Comparison of ENCODE assay signal across 17 mouse cellular contexts in genomic region chr2:104267049-104267448, GRCm38 (mm10).
DNase-seq lines count a peak whose midpoint lies in the region; ATAC-seq and TF ChIP-seq lines count a peak whose summit lies in the region.
"Had no signal": no experiment of that assay in that cellular context is flagged by ENCODE, and none has a peak within 500 bp of the region (broad histone marks: within the 10 kb centered on the region; RNA-seq: fewer than 3 reads in every experiment).

No protein-coding gene starts in this region.

- H3K27ac ChIP-seq in embryonic facial prominence, embryonic 11.5 days (replicated peaks; ENCODE audit: low read depth, low read length): no peak overlapping the region
- H3K27ac ChIP-seq in embryonic facial prominence, embryonic 10.5 days (replicated peaks): no peak overlapping the region
- H3K27ac ChIP-seq: hindbrain, postnatal 0 days; limb, embryonic 15.5 days; midbrain, embryonic 12.5 days had no signal

- H3ac ChIP-seq in myocyte (ENCODE audit: control insufficient read depth, insufficient read length): no peak overlapping the region

- TF ChIP-seq CTCF in brain, embryonic 14.5 days (IDR thresholded peaks at IDR 0.05; ENCODE audit: borderline replicate concordance, extremely low read depth, insufficient read depth, insufficient read length): no peak

- no peaks in the 10 kb centered on the region for H3K79me2 ChIP-seq in myocyte (ENCODE audit: control insufficient read depth, insufficient read depth)

- intact Hi-C loops in left cerebral cortex, postnatal 25 days (cut with DNase I): no loop called here

- ATAC-seq in embryonic facial prominence, embryonic 11.5 days (replicated peaks; ENCODE audit: insufficient number of reproducible peaks, low FRiP score, low TSS enrichment, low read depth): no peak
- ATAC-seq: hindbrain, postnatal 0 days; liver, postnatal 0 days had no signal

- H3K36me3 ChIP-seq in embryonic facial prominence, embryonic 11.5 days (replicated peaks; ENCODE audit: control insufficient read depth, insufficient read depth, low read depth, low read length): no peaks in the 10 kb centered on the region
- no peaks in the 10 kb centered on the region for H3K36me3 ChIP-seq in embryonic facial prominence, embryonic 10.5 days (replicated peaks)
- no peaks in the 10 kb centered on the region for H3K36me3 ChIP-seq in myocyte (ENCODE audit: control insufficient read depth, insufficient read depth)
- H3K36me3 ChIP-seq: limb, embryonic 15.5 days; midbrain, embryonic 12.5 days had no signal

- DNase-seq in embryonic facial prominence, embryonic 11.5 days (ENCODE audit: low spot score): peak; percentile 2
- no peak for DNase-seq in embryonic facial prominence, embryonic 10.5 days (ENCODE audit: low spot score)
- DNase-seq in kidney, adult 9 months: peak; percentile 3
- no peak for DNase-seq in kidney, adult 8-10 months
- DNase-seq in brain, embryonic 14.5 days (ENCODE audit: low read depth): peak; percentile 10
- DNase-seq in lung, postnatal 36 days: no peak
- no peak for DNase-seq in left cerebral cortex, postnatal 25 days (ENCODE audit: low spot score in 2 of 2)
- DNase-seq: adrenal gland, postnatal 25 days; cerebellum, postnatal 10 days; liver, postnatal 0 days; lung, postnatal 4 days; thymus, adult 18-20 months had no signal

- no peaks in the 10 kb centered on the region for H3K9me3 ChIP-seq in embryonic facial prominence, embryonic 11.5 days (replicated peaks; ENCODE audit: control insufficient read depth, low read length)
- H3K9me3 ChIP-seq in embryonic facial prominence, embryonic 10.5 days: no peaks in the 10 kb centered on the region
- H3K9me3 ChIP-seq: limb, embryonic 15.5 days; midbrain, embryonic 12.5 days had no signal

- H3K9ac ChIP-seq in embryonic facial prominence, embryonic 11.5 days (replicated peaks; ENCODE audit: low read length): no peak overlapping the region
- H3K9ac ChIP-seq: limb, embryonic 15.5 days; liver, postnatal 0 days; midbrain, embryonic 12.5 days had no signal

- WGBS in embryonic facial prominence, embryonic 11.5 days: 56% methylated on average over 4 of the region's 4 CpGs
- WGBS in embryonic facial prominence, embryonic 10.5 days: 59% methylated on average over 4 of the region's 4 CpGs

- no peak overlapping the region for H3K4me2 ChIP-seq in embryonic facial prominence, embryonic 11.5 days (ENCODE audit: low read depth, low read length)
- peak overlapping the region; percentile 33 for H3K4me2 ChIP-seq in myocyte (ENCODE audit: low read depth)
- H3K4me2 ChIP-seq: heart, embryonic 11.5 days; limb, embryonic 15.5 days; midbrain, embryonic 12.5 days had no signal

- no peak overlapping the region for H3K4me3 ChIP-seq in embryonic facial prominence, embryonic 11.5 days (ENCODE audit: low read depth, low read length)
- no peak overlapping the region for H3K4me3 ChIP-seq in embryonic facial prominence, embryonic 10.5 days
- H3K4me3 ChIP-seq in myocyte: no peak overlapping the region
- H3K4me3 ChIP-seq: limb, embryonic 15.5 days; midbrain, embryonic 12.5 days had no signal

- no peak for TF ChIP-seq POLR2A in brain, embryonic 14.5 days (IDR thresholded peaks at IDR 0.05; ENCODE audit: borderline replicate concordance, extremely low read depth, insufficient read depth, insufficient read length, poor library complexity, severe bottlenecking)
- no peak for TF ChIP-seq POLR2A in myocyte (IDR thresholded peaks at IDR 0.05; ENCODE audit: insufficient read length, low read depth)

- no peaks in the 10 kb centered on the region for H3K4me1 ChIP-seq in embryonic facial prominence, embryonic 11.5 days (ENCODE audit: control insufficient read depth, insufficient read depth, low read length)
- H3K4me1 ChIP-seq in embryonic facial prominence, embryonic 10.5 days: peaks cover 5% of the 10 kb centered on the region; the same call in 1 of the 2 replicates
- H3K4me1 ChIP-seq: midbrain, embryonic 12.5 days had no signal

- no peaks in the 10 kb centered on the region for H3K27me3 ChIP-seq in embryonic facial prominence, embryonic 11.5 days (ENCODE audit: control insufficient read depth, insufficient read depth, low read length)
- H3K27me3 ChIP-seq in embryonic facial prominence, embryonic 10.5 days (replicated peaks; ENCODE audit: low read depth, poor library complexity, severe bottlenecking): no peaks in the 10 kb centered on the region
- H3K27me3 ChIP-seq in myocyte (ENCODE audit: control insufficient read depth, insufficient read depth, insufficient read length): no peaks in the 10 kb centered on the region
- H3K27me3 ChIP-seq: limb, embryonic 15.5 days; midbrain, embryonic 12.5 days had no signal

TF ChIP-seq in myocyte, 11 proteins besides CTCF, POLR2A, EP300 and RAD21:
- TF ChIP-seq TCF12 (IDR thresholded peaks at IDR 0.05; ENCODE audit: insufficient read depth, poor library complexity, severe bottlenecking) (no peak), E2F4 (IDR thresholded peaks at IDR 0.05; ENCODE audit: insufficient read depth) (no peak), REST (IDR thresholded peaks at IDR 0.05; ENCODE audit: insufficient read depth, insufficient read length) (no peak), POLR2AphosphoS2 (IDR thresholded peaks at IDR 0.05; ENCODE audit: insufficient read length, low read depth) (no peak), USF1 (IDR thresholded peaks at IDR 0.05; ENCODE audit: low read depth) (no peak), SRF (IDR thresholded peaks at IDR 0.05; ENCODE audit: control insufficient read depth, insufficient read length, low read depth) (no peak), MYOG (IDR thresholded peaks at IDR 0.05; ENCODE audit: control insufficient read depth in 1 of 3, insufficient read depth in 1 of 3, insufficient read length in 2 of 3, low read depth in 2 of 3) (peak in 1 of 3 experiments; percentile 36), MAX (IDR thresholded peaks at IDR 0.05; ENCODE audit: low read depth) (no peak), MYOD1 (IDR thresholded peaks at IDR 0.05; ENCODE audit: control insufficient read depth in 1 of 3, insufficient read length in 2 of 3, low read depth in 2 of 3) (peak in 1 of 3 experiments; percentile 49)

Comparison
In these comparisons a context has a peak if more than half of its experiments do, and no peak if none do; other contexts are left out.
1. DNase-seq: peak in embryonic facial prominence, embryonic 11.5 days (single experiment), kidney, adult 9 months (single experiment) and brain, embryonic 14.5 days (single experiment); none in embryonic facial prominence, embryonic 10.5 days (single experiment), kidney, adult 8-10 months (0 of 2), lung, postnatal 36 days (single experiment) and left cerebral cortex, postnatal 25 days (0 of 2).